Comparison of ENCODE assay signal across 14 mouse cellular contexts in genomic region chr2:128235127-128235526, GRCm38 (mm10).
"Had no signal": no experiment of that assay in that cellular context is flagged by ENCODE, and none has a peak within 500 bp of the region (broad histone marks: within the 10 kb centered on the region; RNA-seq: fewer than 3 reads in every experiment).

No protein-coding gene starts in this region.

- H3K4me3 ChIP-seq: intestine, embryonic 15.5 days; limb, embryonic 10.5 days; liver, embryonic 15.5 days; midbrain, embryonic 15.5 days had no signal

- ATAC-seq: intestine, embryonic 15.5 days; lung, postnatal 0 days; midbrain, embryonic 15.5 days had no signal

- DNase-seq: kidney, adult 18-20 months; kidney, postnatal 10 days; kidney, postnatal 4 days; lung, adult 2 months; lung, postnatal 36 days; thymus, adult 18-20 months; thymus, postnatal 14 days had no signal

- H3K9me3 ChIP-seq: intestine, embryonic 15.5 days; limb, embryonic 10.5 days; liver, embryonic 15.5 days; midbrain, embryonic 15.5 days had no signal

- H3K36me3 ChIP-seq: intestine, embryonic 15.5 days; limb, embryonic 10.5 days; liver, embryonic 15.5 days; midbrain, embryonic 15.5 days had no signal

- H3K9ac ChIP-seq: intestine, embryonic 15.5 days; liver, embryonic 15.5 days; midbrain, embryonic 15.5 days had no signal

- H3K4me1 ChIP-seq: liver, embryonic 15.5 days; midbrain, embryonic 15.5 days had no signal

- H3K27ac ChIP-seq: intestine, embryonic 15.5 days; limb, embryonic 10.5 days; liver, embryonic 15.5 days; midbrain, embryonic 15.5 days; stomach, postnatal 0 days had no signal

- H3K27me3 ChIP-seq: intestine, embryonic 15.5 days; liver, embryonic 15.5 days; midbrain, embryonic 15.5 days had no signal

- H3K4me2 ChIP-seq: intestine, embryonic 15.5 days; liver, embryonic 11.5 days; liver, embryonic 15.5 days; midbrain, embryonic 15.5 days had no signal
